Mouse (Mus musculus) kidney, adult 2 months (tissue): ENCODE measurements around the gene Hoxa6.

ENCODE experiments used
- CTCF ChIP-seq: fragments of 200-500 bp; conservative IDR thresholded peaks from 2 replicates; pipeline ENCODE4 v1.5.1; 2011; ENCODE audit warnings: low read depth, mild to moderate bottlenecking, control low read depth, low read length, moderate library complexity, mixed read lengths; ENCODE audit not compliant: insufficient read depth, insufficient read length
- POLR2A ChIP-seq: fragments of 200-500 bp; IDR thresholded peaks from one replicate; pipeline ENCODE4 v1.6.1; 2011; ENCODE audit warnings: low read depth, low read length, control low read depth

DNA sequence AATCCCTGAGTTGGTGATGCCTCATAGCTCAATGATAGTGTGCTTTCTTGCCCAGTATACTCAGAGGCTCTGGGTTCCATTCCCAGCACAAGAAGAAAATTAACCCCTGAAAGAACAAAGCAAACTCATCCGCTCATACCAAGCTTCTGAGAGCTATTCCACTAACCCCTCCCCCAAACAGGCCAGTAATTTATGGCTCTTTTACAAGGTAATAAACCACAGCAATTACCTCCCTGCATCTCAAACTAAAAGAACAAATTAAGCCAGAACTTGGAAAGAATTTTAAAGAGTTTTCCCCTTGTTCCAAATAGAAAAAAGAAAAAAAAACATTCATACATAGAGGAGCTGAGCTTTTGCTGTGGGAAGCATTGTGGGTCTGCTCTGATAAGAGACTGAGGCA, 25.7 kb downstream of the Hoxa6 start:
- TF ChIP-seq CTCF (no peak), POLR2A (no peak)
